8 mouse cellular contexts compared by ENCODE assay signal in the genomic region with DNA sequence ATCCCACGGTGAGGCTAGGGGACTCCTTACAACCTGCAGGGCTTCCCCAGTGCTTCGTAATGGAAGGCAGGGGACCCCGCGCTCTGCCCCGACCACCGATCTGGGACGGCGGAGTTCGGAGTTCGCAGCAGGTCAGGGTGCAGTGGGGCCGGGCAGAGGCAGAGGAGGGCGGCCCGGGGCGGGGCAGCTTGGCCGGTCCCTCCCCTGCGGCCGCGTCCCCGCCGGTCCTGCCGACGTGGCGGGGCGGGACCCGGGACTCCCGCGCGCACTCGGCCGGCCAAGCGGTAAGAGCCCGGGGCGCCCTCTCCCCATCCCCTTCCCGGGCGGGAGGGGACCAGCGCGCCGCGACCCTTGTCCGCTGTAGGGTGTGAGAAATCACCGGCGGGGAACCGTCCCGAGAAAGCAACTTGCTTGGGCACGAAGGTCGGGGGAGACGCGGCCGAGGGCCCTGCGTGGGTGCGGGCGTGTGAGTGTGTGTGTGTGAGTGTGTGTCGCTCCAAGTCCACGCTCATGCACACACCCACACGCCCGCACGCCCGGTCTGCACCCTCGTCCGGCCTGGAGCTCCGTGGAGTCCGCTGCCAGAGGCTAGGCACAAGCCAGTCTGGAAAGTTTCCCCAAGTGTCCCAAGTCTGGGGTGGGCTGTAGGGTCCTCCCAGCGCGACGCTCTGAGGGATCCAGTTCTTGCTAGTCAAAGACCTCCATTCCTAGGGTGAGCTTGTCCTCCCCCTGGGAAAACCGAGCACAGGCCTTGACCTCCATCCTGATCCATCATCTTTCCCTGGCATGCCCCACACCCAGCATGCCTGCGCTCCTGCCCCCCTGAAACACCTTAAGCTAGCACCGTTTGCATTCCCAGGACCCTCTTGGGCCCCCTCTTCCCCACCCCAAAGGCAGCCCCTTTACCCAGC. TPM values are rescaled to one million over a fixed set of nuclear protein-coding genes. Genes with fewer than 3 reads are reported as not detected.
A peak's percentile ranks its signal among the peaks of the same experiment; 100 is the strongest.
DNase-seq lines count a peak whose midpoint lies in the region; ATAC-seq and TF ChIP-seq lines count a peak whose summit lies in the region.

A gene (plus strand): TSS at position 211 of the 911 bp plus-strand sequence.

- no peak within 1 kb of the TSS for H3K27ac ChIP-seq in ES-E14 (ENCODE audit: insufficient read depth, low read depth, low read length, poor library complexity, severe bottlenecking)
- H3K27ac ChIP-seq in bone marrow, adult 2 months (ENCODE audit: control insufficient read depth, insufficient read depth, low read depth, low read length, poor library complexity): peak within 1 kb of the TSS; percentile 73
- no peak within 1 kb of the TSS for H3K27ac ChIP-seq in forebrain, embryonic 15.5 days (replicated peaks)

- 5% methylated on average over 67 of the region's 68 CpGs for WGBS in bone marrow, adult 2 months
- under 1% methylated on average over 66 of the region's 68 CpGs for WGBS in forebrain, embryonic 15.5 days

- peak within 1 kb of the TSS; percentile 66 for H3K9ac ChIP-seq in ES-E14 (ENCODE audit: insufficient read depth, low read depth, low read length, poor library complexity, severe bottlenecking)
- peak within 1 kb of the TSS; percentile 54 for H3K9ac ChIP-seq in forebrain, embryonic 15.5 days (replicated peaks)

- no peaks in the 10 kb centered on the region for H3K36me3 ChIP-seq in ES-E14 (ENCODE audit: control insufficient read depth, insufficient read depth, low read length, poor library complexity, severe bottlenecking)
- H3K36me3 ChIP-seq in forebrain, embryonic 15.5 days: no peaks in the 10 kb centered on the region

- in situ Hi-C loops in ES-E14 (cut with MboI; ENCODE audit: low sequenced_read_pairs in 2 of 2, unreplicated experiment in 2 of 2): no loop called here

- ATAC-seq in forebrain, embryonic 15.5 days (replicated peaks): peak; percentile 79
- peak; percentile 77 to 82 for ATAC-seq in hematopoietic stem cell, adult 5-6 weeks (replicated peaks in 1 of 2; ENCODE audit: insufficient read depth in 1 of 2, low FRiP score in 2 of 2, low TSS enrichment in 1 of 2, low read depth in 1 of 2, poor library complexity in 2 of 2, severe bottlenecking in 2 of 2)
- ATAC-seq in megakaryocyte progenitor cell, adult 5-6 weeks (replicated peaks; ENCODE audit: poor library complexity): peak; percentile 86

- H3K4me2 ChIP-seq in forebrain, embryonic 15.5 days (replicated peaks): peak within 1 kb of the TSS; percentile 96

- peaks cover 4% of the 10 kb centered on the region; the same call in 1 of the 2 replicates for H3K27me3 ChIP-seq in forebrain, embryonic 15.5 days

- peak within 1 kb of the TSS; percentile 78 to 88 for H3K4me3 ChIP-seq in ES-E14 (ENCODE audit: insufficient read depth in 1 of 2, low read depth in 1 of 2, low read length in 2 of 2, poor library complexity in 1 of 2, severe bottlenecking in 1 of 2)
- peak within 1 kb of the TSS; percentile 85 for H3K4me3 ChIP-seq in bone marrow, adult 2 months (replicated peaks; ENCODE audit: control insufficient read depth, low read depth, low read length)
- H3K4me3 ChIP-seq in forebrain, embryonic 15.5 days: peak within 1 kb of the TSS; percentile 56

- TF ChIP-seq CTCF in bone marrow, adult 2 months (IDR thresholded peaks at IDR 0.05; ENCODE audit: control insufficient read depth, insufficient read depth, low read length): no peak

- H3K4me1 ChIP-seq in ES-E14 (ENCODE audit: control insufficient read depth in 2 of 2, insufficient read depth in 2 of 2, low read length in 2 of 2, poor library complexity in 1 of 2): peaks cover 0 to 9% of the 10 kb centered on the region in 2 experiments; a peak in 1 of 4 replicates
- H3K4me1 ChIP-seq in bone marrow, adult 2 months (ENCODE audit: control insufficient read depth, insufficient read depth, low read length): no peaks in the 10 kb centered on the region; the same call in 1 of the 2 replicates
- peaks cover 15% of the 10 kb centered on the region for H3K4me1 ChIP-seq in forebrain, embryonic 15.5 days

- intact Hi-C loops in left cerebral cortex, postnatal 25 days (cut with DNase I): loop anchor here (10.0 kb wide), 1 partner anchor 85 kb away; no protein-coding TSS in a partner anchor

- no peaks in the 10 kb centered on the region for H3K9me3 ChIP-seq in ES-E14 (ENCODE audit: control insufficient read depth, insufficient read depth, low read depth, low read length)
- H3K9me3 ChIP-seq in forebrain, embryonic 15.5 days: no peaks in the 10 kb centered on the region

- TF ChIP-seq POLR2A in bone marrow, adult 2 months (IDR thresholded peaks at IDR 0.05; ENCODE audit: borderline replicate concordance, control insufficient read depth, low read depth, low read length): 0 out of 2 replicates have a peak, but pooled peaks have one; percentile 21

- no peak for DNase-seq in ES-E14 (ENCODE audit: low read depth, low spot score)
- peak; percentile 7 to 18 for DNase-seq in left cerebral cortex, postnatal 25 days (ENCODE audit: low spot score in 2 of 2)
- DNase-seq in right cerebral cortex, postnatal 14 days: peak; percentile 30
- DNase-seq in urinary bladder, postnatal 36 days (ENCODE audit: low spot score in 2 of 2): peak; percentile 73 to 83

TF ChIP-seq in ES-E14, 5 proteins besides CTCF, POLR2A, EP300 and RAD21:
- TF ChIP-seq ZNF384 (IDR thresholded peaks at IDR 0.05; ENCODE audit: low read depth, low read length): no peak

RNA-seq across cellular contexts. Expression of the gene that starts here (rescaled TPM):
- total RNA-seq in ES-E14 (2012; rRNA removed): 3.5 and 6.5 TPM in 2 replicates
- polyA plus RNA-seq in bone marrow, adult 2 months (2011; ENCODE audit: insufficient read depth, insufficient read length, low replicate concordance, missing spikeins): 4.9 and 9.4 TPM in 2 replicates
- polyA plus RNA-seq in forebrain, embryonic 15.5 days (2015; fragmentation: Nextera tagmentation; extraction: Ambion mirVana): 5.5 and 7.5 TPM in 2 replicates
- 5.9 and 7.9 TPM in 2 replicates for total RNA-seq in hematopoietic stem cell, adult 5-6 weeks (2017)
- total RNA-seq in left cerebral cortex, postnatal 25 days (2021): 1 to 10 TPM; 5.0 to 6.1 TPM
- 5.6 and 7.1 TPM in 2 replicates for total RNA-seq in megakaryocyte progenitor cell, adult 5-6 weeks (2015)
- 5.2 and 7.4 TPM in 2 replicates for total RNA-seq in megakaryocyte progenitor cell, adult 5-6 weeks (2017)
